Mouse (Mus musculus) thymus, postnatal 0 days (tissue): ENCODE results near the gene Fgf7. TPM values are rescaled to one million over a fixed set of nuclear protein-coding genes. Genes with fewer than 3 reads are reported as not detected.

Experiments used
- DNase-seq: peaks from one replicate; pipeline ENCODE4 v3.0.0-alpha.2; 2015; ENCODE audit warnings: low spot score
- polyA plus RNA-seq: library from polyadenylated mRNA; unstranded; fragments of >200 nt; fragmentation: Nextera tagmentation; extraction: Ambion mirVana; gene quantifications from 2 replicates; pipeline ENCODE4 v1.2.1, GENCODE M21; 2015

The Fgf7 gene
- polyA plus RNA-seq, 1 experiment from 2014 or later: 0.79 TPM

DNA sequence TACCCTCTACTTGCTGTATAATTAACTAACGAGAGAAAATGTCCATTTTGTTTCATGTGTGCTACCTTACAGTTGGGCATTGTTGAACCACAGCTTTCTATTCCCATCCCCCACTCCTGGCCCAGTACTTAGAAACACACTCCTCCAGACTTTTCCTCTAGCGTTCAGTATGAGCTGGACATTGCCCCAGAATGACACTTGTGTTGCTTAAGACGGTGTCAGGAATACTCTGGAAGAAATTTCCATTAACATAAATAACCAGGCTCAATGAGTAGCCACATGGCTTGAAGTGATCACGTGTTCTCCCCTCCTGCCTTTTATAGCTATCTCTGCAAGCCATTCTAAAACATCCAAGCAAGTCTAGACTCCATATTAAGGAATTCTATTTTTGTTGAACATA lies 26.1 kb downstream of the Fgf7 start:
- no peak for DNase-seq

DNA sequence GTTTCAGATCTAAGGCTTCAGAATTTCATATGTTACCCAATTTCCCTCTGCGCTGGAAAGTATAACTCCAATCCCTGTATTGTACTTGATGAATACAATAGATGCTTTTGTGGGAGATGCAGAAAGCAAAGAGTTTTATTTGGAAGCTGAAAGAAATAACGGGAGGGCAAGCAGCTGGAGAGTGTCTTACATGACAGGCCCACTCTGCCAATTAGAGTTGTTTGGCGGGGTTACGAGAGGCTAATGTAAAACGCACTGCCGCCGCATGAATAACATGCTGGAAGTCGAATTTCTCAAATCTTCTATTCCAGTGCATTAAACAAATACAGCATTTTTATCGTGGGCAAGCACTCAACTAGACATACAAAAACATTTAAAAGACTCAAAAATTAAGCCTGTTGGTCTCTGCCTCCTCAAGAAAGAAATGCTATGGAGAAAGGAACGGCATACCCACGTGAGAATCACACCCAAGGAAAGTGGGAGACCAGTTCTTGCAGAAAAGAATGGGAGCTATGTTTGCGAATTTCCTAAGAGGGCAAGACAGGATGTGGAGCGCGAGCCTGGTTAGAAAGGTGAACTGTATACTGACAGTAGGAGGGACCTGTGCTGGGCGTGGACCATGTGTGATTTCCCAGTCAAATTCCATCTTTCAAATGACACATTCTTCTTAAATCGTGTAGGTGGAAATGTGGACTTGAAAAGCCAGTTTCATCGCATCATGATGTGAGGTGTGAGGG lies 26.7 kb downstream of the Fgf7 start:
- DNase-seq: no peak

DNA sequence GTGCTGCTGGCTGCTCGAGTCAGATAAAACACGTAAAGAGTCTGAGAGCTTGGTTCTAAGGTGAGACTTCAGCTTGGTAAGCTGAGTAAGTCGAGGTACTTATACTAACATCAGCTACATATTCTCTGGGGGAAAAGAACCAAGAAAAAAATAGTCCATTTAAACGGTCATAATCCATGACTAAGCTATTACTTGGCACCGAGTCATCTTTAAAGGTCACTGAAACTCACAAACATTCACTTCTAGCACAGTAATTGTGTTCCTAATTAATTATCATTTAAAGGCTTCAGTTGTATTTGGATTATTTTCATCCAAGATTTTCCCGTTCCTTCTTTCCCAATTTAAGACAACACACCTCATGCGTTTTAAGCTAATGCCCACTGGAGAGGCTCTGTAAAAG lies 28.4 kb downstream of the Fgf7 start:
- no peak for DNase-seq

DNA sequence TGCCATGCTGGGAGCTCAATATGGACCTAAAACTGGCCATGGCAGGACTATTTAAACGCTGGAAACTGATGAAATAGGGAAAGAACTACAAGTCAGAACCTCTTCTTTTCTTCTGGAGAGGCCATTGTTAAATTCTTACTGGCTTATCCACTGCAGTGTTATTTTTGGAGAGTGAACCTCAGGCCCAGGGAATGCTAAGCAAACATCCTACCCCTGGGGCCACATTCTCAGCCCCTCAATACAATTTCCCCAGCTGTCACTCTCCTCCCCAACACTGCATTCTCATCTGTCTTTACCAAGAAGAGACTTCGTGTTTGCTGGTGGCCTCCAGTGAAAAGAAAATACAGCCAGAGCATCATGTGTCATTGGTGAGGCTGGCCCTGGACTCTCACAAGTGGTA lies 30.4 kb downstream of the Fgf7 start:
- no peak for DNase-seq

DNA sequence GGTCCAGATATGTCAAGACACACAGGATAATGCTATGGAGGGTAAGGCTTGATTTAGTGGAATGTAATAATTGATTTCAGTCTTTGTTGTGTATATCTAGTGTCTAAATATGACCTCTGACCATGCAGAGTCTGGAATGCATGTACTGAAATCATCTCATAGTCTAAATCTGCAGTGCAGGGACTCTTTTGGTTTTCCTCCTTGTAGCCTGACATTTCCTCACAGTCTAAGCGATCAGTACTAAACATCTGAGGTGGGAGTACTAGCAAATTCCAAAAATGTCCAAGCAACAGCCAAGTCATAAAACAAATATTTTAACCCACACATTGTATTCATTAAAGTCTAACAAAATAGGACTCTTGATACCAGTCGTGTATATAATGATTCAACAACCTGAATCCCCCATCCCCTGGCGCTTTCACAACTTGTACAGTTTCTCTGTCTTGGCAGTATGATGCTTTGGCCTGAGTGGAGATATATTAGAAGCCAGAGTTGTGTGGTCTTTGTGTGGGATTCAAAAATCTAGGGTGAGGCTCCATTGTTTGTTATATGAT lies 30.9 kb downstream of the Fgf7 start:
- DNase-seq: no peak

DNA sequence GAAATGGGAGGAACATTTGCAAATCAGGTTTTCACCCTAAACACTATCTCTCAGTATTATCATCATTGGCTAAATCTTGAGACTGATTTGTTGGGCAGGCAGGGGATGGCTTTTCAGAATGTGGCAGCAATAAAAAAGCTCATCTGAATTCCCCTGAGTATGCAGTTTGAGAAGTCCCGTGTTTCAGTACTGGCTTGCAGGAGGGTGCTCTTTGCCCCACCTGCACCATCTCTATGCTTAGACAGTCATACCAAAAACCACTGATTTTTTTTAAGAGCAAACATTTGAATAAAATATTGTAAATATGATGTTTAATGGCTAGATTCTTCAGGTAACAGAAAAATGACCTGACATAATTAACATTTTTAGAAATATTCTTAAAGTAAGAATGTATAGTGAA lies 35.3 kb downstream of the Fgf7 start:
- no peak for DNase-seq

DNA sequence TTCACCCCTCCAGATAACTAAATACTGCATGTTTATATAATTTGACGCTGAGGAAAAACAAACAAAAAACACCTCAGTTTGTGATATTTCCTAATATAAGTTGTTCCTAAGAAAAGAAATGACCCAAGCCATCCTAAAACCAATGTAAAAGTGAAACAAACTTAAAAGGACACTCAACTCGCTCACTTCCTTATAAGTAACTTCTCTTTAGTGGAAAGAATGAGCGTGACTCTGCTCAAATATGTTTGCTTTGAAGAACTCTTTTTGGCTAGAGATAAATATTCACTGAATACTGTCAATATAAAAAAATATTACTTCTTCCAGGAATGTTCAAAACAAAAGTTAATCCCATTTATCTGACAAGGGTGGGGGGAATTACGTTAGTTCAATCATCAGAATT lies 39.3 kb downstream of the Fgf7 start:
- no peak for DNase-seq

DNA sequence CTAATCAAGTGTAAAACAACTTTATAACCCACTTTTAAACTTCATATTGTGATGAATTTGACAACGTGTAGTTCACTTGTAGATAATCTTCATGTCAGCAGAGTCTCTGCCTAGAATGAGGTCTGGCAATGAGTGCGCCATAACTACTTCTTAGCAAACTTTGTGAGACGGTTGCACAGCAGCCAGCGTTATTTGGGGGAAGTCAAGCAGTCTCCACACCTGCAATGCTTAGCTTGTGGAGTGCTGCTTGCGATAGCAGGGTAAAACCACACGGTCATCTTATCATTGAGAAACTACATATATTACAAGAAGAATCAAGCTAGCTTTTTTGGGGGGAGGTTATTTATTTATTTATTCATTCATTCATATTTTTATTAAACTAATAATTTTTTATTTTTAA lies 42.0 kb downstream of the Fgf7 start:
- DNase-seq: no peak

DNA sequence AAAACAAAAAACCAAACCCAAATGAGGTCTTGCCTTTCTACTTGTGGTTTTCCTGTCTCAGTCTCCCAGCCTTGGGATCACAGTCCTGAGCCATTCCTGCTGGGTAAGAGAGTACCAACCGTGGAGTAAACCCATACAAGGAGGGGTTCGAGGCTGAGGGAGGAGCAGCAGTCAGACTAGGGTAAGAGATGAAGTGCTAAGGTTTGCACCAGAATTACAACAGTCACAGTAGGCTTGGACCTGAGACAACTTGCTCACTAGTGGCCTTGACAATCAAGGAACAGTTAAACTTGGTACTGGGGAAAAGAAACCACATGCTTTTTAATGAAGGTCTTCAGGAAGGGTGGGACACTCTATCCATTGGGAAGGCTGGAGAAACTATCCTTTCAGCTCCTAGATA lies 44.6 kb downstream of the Fgf7 start:
- DNase-seq: no peak

DNA sequence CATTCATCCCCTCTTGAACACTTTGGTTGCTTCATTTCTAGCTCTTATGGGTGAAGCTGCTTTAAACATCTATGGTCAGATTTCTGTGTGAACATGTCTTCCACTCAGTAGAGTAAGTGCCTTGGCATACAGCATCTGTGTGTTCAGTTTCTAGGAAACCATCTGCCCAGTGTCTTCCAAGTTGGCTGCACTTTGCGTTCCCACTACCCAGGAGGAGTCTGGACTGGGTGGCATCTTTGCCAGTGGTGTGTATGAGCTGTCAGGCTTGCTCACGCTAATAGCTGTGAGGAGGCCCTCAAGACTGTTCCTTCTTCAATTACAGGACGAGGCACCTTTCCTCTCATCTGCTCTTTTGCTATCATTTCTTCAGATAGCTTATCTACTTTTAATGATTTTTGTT lies 49.9 kb downstream of the Fgf7 start:
- no peak for DNase-seq

DNA sequence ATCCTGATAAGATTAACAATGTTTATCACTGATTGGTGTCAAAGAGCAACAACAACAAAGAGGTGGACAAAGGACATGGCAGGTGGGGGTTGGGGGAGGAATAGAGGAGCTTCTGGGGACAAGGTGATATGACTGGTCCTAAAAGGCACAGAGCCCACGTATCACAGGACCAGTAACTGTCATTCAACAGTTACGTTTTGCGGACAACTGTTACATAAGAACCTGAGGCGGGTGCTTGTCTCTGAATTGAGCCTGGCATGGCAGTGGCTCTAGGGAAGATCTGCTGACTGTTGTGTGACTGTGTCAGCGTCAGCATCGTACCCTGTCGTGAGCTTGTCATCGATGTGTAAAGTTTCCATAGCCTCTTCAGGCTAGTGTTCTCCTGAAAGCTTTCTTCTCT lies 51.7 kb downstream of the Fgf7 start:
- no peak for DNase-seq

DNA sequence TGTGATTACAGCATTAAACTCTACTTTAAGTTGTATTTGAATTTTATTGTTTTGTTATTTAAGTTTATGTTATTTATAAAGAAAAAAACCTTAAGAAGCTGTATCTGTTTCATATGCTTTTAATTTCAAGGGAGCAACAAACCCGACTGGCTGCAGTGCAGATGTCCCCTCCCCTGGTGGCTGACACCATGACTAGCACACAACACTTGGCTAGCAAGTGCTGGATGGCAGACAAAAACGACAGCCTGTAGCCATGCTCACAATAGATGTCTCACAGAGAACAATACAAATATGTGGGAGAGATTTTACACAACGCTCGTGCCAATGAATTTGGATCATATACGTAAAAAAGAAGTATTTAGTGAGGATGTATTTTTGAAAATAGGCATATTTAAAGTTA lies 56.0 kb downstream of the Fgf7 start:
- no peak for DNase-seq

DNA sequence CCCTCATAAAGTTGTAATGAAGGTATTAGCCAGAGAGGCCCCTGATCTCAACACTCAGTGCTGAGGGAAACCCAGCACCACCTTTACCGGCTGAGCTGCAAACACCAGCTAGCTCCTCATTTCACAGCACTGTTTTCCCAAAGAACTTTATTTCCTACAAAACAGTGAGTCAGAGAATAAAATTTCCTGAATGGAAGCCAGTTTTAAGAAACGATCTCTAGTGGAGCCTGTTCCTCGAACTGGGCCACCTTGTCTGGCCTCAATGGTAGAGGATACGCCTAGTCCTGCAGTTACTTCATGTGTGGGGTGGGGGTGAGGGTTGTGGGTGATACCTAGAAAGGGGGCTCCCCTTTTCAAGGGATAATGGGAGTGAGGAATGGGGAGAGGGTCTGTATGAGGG lies 60.2 kb downstream of the Fgf7 start:
- no peak for DNase-seq

Other genes starting within 250 kb of the Fgf7 start
- 41.4 and 45.5 TPM in 2 replicates for gene Galk2, start 175.5 kb upstream of the Fgf7 start, polyA plus RNA-seq
- 52.3 and 54.1 TPM in 2 replicates for gene Cops2, start 175.5 kb upstream of the Fgf7 start, polyA plus RNA-seq
- gene Fam227b, start 117.3 kb downstream of the Fgf7 start, polyA plus RNA-seq: not detected in 2 replicates
- gene Dtwd1, start 117.5 kb downstream of the Fgf7 start, polyA plus RNA-seq: 23.9 and 25.7 TPM in 2 replicates
- not detected in 2 replicates for gene Gm17555, start 180.4 kb downstream of the Fgf7 start, polyA plus RNA-seq